Mouse (Mus musculus) stomach, postnatal 0 days (tissue): ENCODE data around the gene Olfr544. TPM values are rescaled to one million over a fixed set of nuclear protein-coding genes. Genes with fewer than 3 reads are reported as not detected.

Experiments
- ATAC-seq: fragments of 200-750 bp; cut with Nextera tagmentation; 2 replicates; pipeline ENCODE4 v1.8.0; 2017; ENCODE audit not compliant: low FRiP score, low TSS enrichment
- DNase-seq: peaks from one replicate; pipeline ENCODE4 v3.0.0-alpha.2; 2016; ENCODE audit warnings: low spot score
- H3K27ac ChIP-seq: fragments of 300-500 bp; sonication (generic); replicated peaks from 2 replicates; pipeline ENCODE4 v1.5.1; 2014; ENCODE audit warnings: mild to moderate bottlenecking, control low read depth
- H3K27me3 ChIP-seq: fragments of 300-500 bp; sonication (generic); 2 replicates; pipeline ENCODE4 v1.6.1; 2014; ENCODE audit warnings: low read length; ENCODE audit not compliant: control insufficient read depth, insufficient read depth
- H3K36me3 ChIP-seq: fragments of 300-500 bp; sonication (generic); 2 replicates; pipeline ENCODE4 v1.6.1; 2014; ENCODE audit warnings: low read length, mixed read lengths; ENCODE audit not compliant: control insufficient read depth, insufficient read depth
- H3K4me1 ChIP-seq: fragments of 300-500 bp; sonication (generic); replicated peaks from 2 replicates; pipeline ENCODE4 v1.6.1; 2014; ENCODE audit warnings: antibody characterized with exemption; ENCODE audit not compliant: control insufficient read depth, insufficient read depth
- H3K4me2 ChIP-seq: fragments of 300-500 bp; sonication (generic); replicated peaks from 2 replicates; pipeline ENCODE4 v1.6.1; 2014; ENCODE audit warnings: low read depth, mild to moderate bottlenecking, control low read depth, moderate library complexity
- H3K4me3 ChIP-seq: fragments of 300-500 bp; sonication (generic); 2 replicates; pipeline ENCODE4 v1.5.1; 2014; ENCODE audit warnings: low read depth, low read length, control low read depth
- H3K9ac ChIP-seq: fragments of 300-500 bp; sonication (generic); 2 replicates; pipeline ENCODE4 v1.6.1; 2014; ENCODE audit warnings: mild to moderate bottlenecking, low read length, control low read depth, mixed read lengths
- H3K9me3 ChIP-seq: fragments of 300-500 bp; sonication (generic); 2 replicates; pipeline ENCODE4 v1.6.1; 2016; ENCODE audit warnings: low read length; ENCODE audit not compliant: control insufficient read depth
- CTCF ChIP-seq: IDR thresholded peaks from 2 replicates; pipeline ENCODE4 v1.5.1; 2016; ENCODE audit warnings: antibody characterized with exemption, low read depth, mild to moderate bottlenecking, moderate library complexity
- EP300 ChIP-seq: optimal IDR thresholded peaks from 2 replicates; pipeline ENCODE3; 2016; ENCODE audit warnings: antibody characterized with exemption
- WGBS: fragments of 180-500 bp; shearing (Covaris S2); extraction: QIAGEN DNeasy Blood & Tissue Kit; methylation state at CpG from one replicate; pipeline ENCODE4 v1.1.7; 2014; 5-methylcytosine and 5-hydroxymethylcytosine counted together
- polyA plus RNA-seq: library from polyadenylated mRNA; unstranded; fragments of >200 nt; fragmentation: Nextera tagmentation; extraction: Ambion mirVana; gene quantifications from 2 replicates; pipeline ENCODE4 v1.2.1, GENCODE M21; 2015

Gene Olfr544
- polyA plus RNA-seq: 0.04 TPM in 1 of 2 replicates, not detected in the other

GRCm38 (mm10) chr7:102488161-102488560 lies at the start of gene Olfr544:
TSS of gene Olfr544 (minus strand) at chr7:102488313.
- no peak within 1 kb of the TSS for H3K4me2 ChIP-seq
- DNase-seq: no peak
- no peaks in the 10 kb centered on the region for H3K27me3 ChIP-seq
- no peak within 1 kb of the TSS for H3K4me3 ChIP-seq
- no peaks in the 10 kb centered on the region for H3K4me1 ChIP-seq
- no peak within 1 kb of the TSS for H3K27ac ChIP-seq
- no peaks in the 10 kb centered on the region for H3K36me3 ChIP-seq
- no peak for ATAC-seq
- no peaks in the 10 kb centered on the region for H3K9me3 ChIP-seq
- no peak for TF ChIP-seq CTCF
- TF ChIP-seq EP300: no peak
- H3K9ac ChIP-seq: no peak within 1 kb of the TSS
- WGBS: 70% methylated on average over 1 of the region's 1 CpGs

GRCm38 (mm10) chr7:102534449-102534848 lies 46.3 kb upstream of the Olfr544 start, which contains the start of gene Olfr547:
TSS of gene Olfr547 (plus strand) at chr7:102534749.
- H3K36me3 ChIP-seq: no peaks in the 10 kb centered on the region
- no peak within 1 kb of the TSS for H3K27ac ChIP-seq
- no peak within 1 kb of the TSS for H3K4me2 ChIP-seq
- H3K4me1 ChIP-seq: no peaks in the 10 kb centered on the region
- no peaks in the 10 kb centered on the region for H3K27me3 ChIP-seq
- no peak within 1 kb of the TSS for H3K9ac ChIP-seq
- 78% methylated on average over 1 of the region's 1 CpGs for WGBS
- ATAC-seq (no peak), DNase-seq (no peak)
- H3K9me3 ChIP-seq: no peaks in the 10 kb centered on the region
- H3K4me3 ChIP-seq: no peak within 1 kb of the TSS
- TF ChIP-seq EP300 (no peak), CTCF (no peak)

- no peak for ATAC-seq
- no peaks in the 10 kb centered on the region for H3K36me3 ChIP-seq
- no peak overlapping the region for H3K4me2 ChIP-seq
- TF ChIP-seq CTCF (no peak), EP300 (no peak)
- 70% methylated on average over 1 of the region's 1 CpGs for WGBS
- H3K4me3 ChIP-seq: no peak overlapping the region
- no peak overlapping the region for H3K9ac ChIP-seq
- H3K27ac ChIP-seq: no peak overlapping the region
- H3K4me1 ChIP-seq: no peaks in the 10 kb centered on the region
- no peaks in the 10 kb centered on the region for H3K9me3 ChIP-seq
- H3K27me3 ChIP-seq: no peaks in the 10 kb centered on the region
- DNase-seq: no peak
Measured at GRCm38 (mm10) chr7:102529052-102529451, 40.9 kb upstream of the Olfr544 start.

- no peak overlapping the region for H3K27ac ChIP-seq
- no peaks in the 10 kb centered on the region for H3K4me1 ChIP-seq
- no peak for TF ChIP-seq CTCF
- no peak for TF ChIP-seq EP300
- no peak for DNase-seq
- H3K9ac ChIP-seq: no peak overlapping the region
- no peaks in the 10 kb centered on the region for H3K36me3 ChIP-seq
- ATAC-seq: no peak
- H3K27me3 ChIP-seq: no peaks in the 10 kb centered on the region
- H3K9me3 ChIP-seq: no peaks in the 10 kb centered on the region
- WGBS: 70% methylated on average over 2 of the region's 2 CpGs
- H3K4me2 ChIP-seq: no peak overlapping the region
- no peak overlapping the region for H3K4me3 ChIP-seq
Measured at GRCm38 (mm10) chr7:102517051-102517335, 28.9 kb upstream of the Olfr544 start.

- ATAC-seq (no peak), DNase-seq (peak; percentile 23)
- Histone ChIP-seq H3K9ac (no peak overlapping the region), H3K4me1 (no peaks in the 10 kb centered on the region), H3K4me3 (no peak overlapping the region), H3K27ac (no peak overlapping the region), H3K27me3 (no peaks in the 10 kb centered on the region), H3K4me2 (no peak overlapping the region), H3K9me3 (no peaks in the 10 kb centered on the region), H3K36me3 (no peaks in the 10 kb centered on the region)
- TF ChIP-seq EP300 (no peak), CTCF (no peak)
- 59% methylated on average over 10 of the region's 10 CpGs for WGBS
Measured at GRCm38 (mm10) chr7:102516261-102517050, 28.3 kb upstream of the Olfr544 start.

- Histone ChIP-seq H3K36me3 (no peaks in the 10 kb centered on the region), H3K27me3 (no peaks in the 10 kb centered on the region), H3K4me3 (no peak overlapping the region), H3K27ac (no peak overlapping the region), H3K4me2 (no peak overlapping the region), H3K4me1 (no peaks in the 10 kb centered on the region), H3K9ac (no peak overlapping the region), H3K9me3 (no peaks in the 10 kb centered on the region)
- TF ChIP-seq EP300 (no peak), CTCF (no peak)
- ATAC-seq (no peak), DNase-seq (no peak)
- WGBS: 69% methylated on average over 4 of the region's 4 CpGs
Measured at GRCm38 (mm10) chr7:102514144-102514543, 26.0 kb upstream of the Olfr544 start.
